Mouse (Mus musculus) inflammation-experienced regulatory T-cells, adult 6 months (primary cell): Measurements from ENCODE around the gene Dner. TPM values are rescaled to one million over a fixed set of nuclear protein-coding genes. Genes with fewer than 3 reads are reported as not detected.

Experiments
- ATAC-seq: one replicate; pipeline ENCODE4 v1.8.0; 2017
- polyA plus RNA-seq, 3 experiments: library from polyadenylated mRNA; unstranded; fragments of 100-300 nt; shearing (Covaris generic); gene quantifications; one replicate each; pipeline ENCODE4 v1.2.1; 2017

Dner gene
- polyA plus RNA-seq, 3 experiments from 2014 or later: 0.15 TPM; not detected in 2

- no peak for ATAC-seq
Observed at GRCm38 (mm10) chr1:84628244-84628643, 67.8 kb downstream of the Dner start.

- ATAC-seq: no peak
Observed at GRCm38 (mm10) chr1:84622978-84623554, 73.0 kb downstream of the Dner start.

- no peak for ATAC-seq
Observed at GRCm38 (mm10) chr1:84621308-84621707, 74.7 kb downstream of the Dner start.

GRCm38 (mm10) chr1:84619131-84619760 is 76.8 kb downstream of the Dner start:
- ATAC-seq: no peak

- no peak for ATAC-seq
Observed at GRCm38 (mm10) chr1:84618094-84618493, 77.9 kb downstream of the Dner start.

- no peak for ATAC-seq
Observed at GRCm38 (mm10) chr1:84616133-84616532, 79.9 kb downstream of the Dner start.

- ATAC-seq: no peak
Observed at GRCm38 (mm10) chr1:84614596-84614995, 81.4 kb downstream of the Dner start.

- no peak for ATAC-seq
Observed at GRCm38 (mm10) chr1:84613119-84613518, 82.9 kb downstream of the Dner start.

- ATAC-seq: no peak
Observed at GRCm38 (mm10) chr1:84611331-84611730, 84.7 kb downstream of the Dner start.

- no peak for ATAC-seq
Observed at GRCm38 (mm10) chr1:84599025-84599424, 97.0 kb downstream of the Dner start.

GRCm38 (mm10) chr1:84596023-84596422 is 100.0 kb downstream of the Dner start:
- no peak for ATAC-seq

- no peak for ATAC-seq
Observed at GRCm38 (mm10) chr1:84592394-84592793, 103.6 kb downstream of the Dner start.

- ATAC-seq: no peak
Observed at GRCm38 (mm10) chr1:84590534-84590933, 105.5 kb downstream of the Dner start.

- ATAC-seq: no peak
Observed at GRCm38 (mm10) chr1:84585434-84585833, 110.6 kb downstream of the Dner start.

- no peak for ATAC-seq
Observed at GRCm38 (mm10) chr1:84581812-84582211, 114.2 kb downstream of the Dner start.

- no peak for ATAC-seq
Observed at GRCm38 (mm10) chr1:84561841-84562240, 134.2 kb downstream of the Dner start.

- ATAC-seq: no peak
Observed at GRCm38 (mm10) chr1:84561387-84561786, 134.6 kb downstream of the Dner start.

GRCm38 (mm10) chr1:84556546-84557511 is 139.2 kb downstream of the Dner start:
- no peak for ATAC-seq

- no peak for ATAC-seq
Observed at GRCm38 (mm10) chr1:84552005-84552404, 144.0 kb downstream of the Dner start.

- ATAC-seq: no peak
Observed at GRCm38 (mm10) chr1:84550065-84550368, 146.0 kb downstream of the Dner start.

- ATAC-seq: no peak
Observed at GRCm38 (mm10) chr1:84549367-84550064, 146.5 kb downstream of the Dner start.

GRCm38 (mm10) chr1:84536069-84536468 is 160.0 kb downstream of the Dner start:
- ATAC-seq: no peak

GRCm38 (mm10) chr1:84525514-84525913 is 170.5 kb downstream of the Dner start:
- ATAC-seq: no peak
